Mouse (Mus musculus) megakaryocyte-erythroid progenitor cell, adult 5-6 weeks (primary cell): ENCODE data around the gene Arhgef18. TPM values are rescaled to one million over a fixed set of nuclear protein-coding genes. Genes with fewer than 3 reads are reported as not detected.

ENCODE experiments used
- ATAC-seq: replicated peaks from 2 replicates; pipeline ENCODE4 v1.8.0; 2016; ENCODE audit warnings: mild to moderate bottlenecking, inconsistent platforms; ENCODE audit not compliant: severe bottlenecking, poor library complexity, low FRiP score, low TSS enrichment
- total RNA-seq, 2 experiments: library from RNA; stranded (forward) in 1 of 2; stranded (reverse) in 1 of 2; fragments of 200-1000, 215-1000 nt in 1 of 2; fragments of >200 nt in 1 of 2; fragmentation: Nextera tagmentation in 1 of 2; gene quantifications; 2 replicates each; pipeline ENCODE4 v1.2.3; 2014 to 2017

Arhgef18 gene
- total RNA-seq, 2 experiments from 2014 or later: 10.3 to 17.3 TPM

DNA sequence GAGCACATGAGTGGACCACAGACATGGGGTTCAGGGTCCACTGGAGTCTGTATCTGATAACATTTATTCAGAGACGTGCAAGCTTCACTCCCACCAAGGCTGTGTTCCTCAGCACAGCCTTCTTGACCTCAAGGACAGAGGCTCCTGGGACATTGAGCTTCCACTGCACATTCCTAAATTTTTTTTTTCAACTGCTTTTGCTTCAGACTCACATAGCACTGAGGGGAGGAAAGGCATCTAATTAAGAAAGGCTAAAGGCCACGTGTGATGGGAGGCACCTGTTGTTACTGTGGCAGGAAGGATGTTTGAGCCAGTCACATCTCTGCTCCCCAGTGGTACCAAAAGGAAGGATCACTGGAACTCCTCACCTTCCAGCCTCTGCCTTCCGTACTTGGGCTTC, 38.3 kb downstream of the Arhgef18 start:
- ATAC-seq: no peak

DNA sequence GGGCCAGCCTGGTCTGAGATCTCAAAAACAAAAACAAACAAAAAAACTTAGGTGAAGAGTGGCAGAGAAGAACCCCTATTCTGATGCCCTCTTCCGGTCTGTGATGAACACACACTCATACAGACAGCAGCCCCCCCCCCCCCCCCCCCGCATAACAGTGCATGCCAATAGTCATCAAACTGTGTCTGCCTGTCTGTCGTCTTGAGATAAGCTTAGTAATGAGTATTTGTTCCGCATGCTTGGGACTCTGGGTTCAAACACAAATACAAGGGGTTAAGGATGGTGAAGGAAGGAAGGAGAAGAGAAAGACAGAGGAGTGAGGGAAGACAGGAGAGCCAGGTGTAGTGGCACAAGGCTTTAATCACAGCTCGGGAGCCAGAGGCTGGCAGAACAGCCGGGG, 43.7 kb downstream of the Arhgef18 start:
- peak; percentile 72 for ATAC-seq

DNA sequence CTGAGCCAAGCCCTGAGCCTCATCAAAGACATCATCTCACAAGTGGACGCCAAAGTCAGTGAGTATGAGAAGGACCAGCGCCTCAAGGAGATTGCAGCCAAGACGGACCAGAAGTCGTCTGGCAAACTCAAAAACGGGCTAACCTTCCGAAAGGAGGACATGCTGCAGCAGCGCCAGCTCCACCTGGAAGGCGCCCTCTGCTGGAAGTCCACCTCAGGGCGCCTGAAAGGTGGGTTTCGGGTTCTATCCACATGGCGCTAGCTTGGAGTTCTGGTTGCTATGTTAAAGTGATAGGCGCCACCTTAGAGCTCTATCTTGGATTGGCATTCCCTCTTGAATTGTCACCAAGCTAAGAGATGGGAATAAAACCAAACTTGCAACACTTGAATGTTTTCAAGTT, 46.7 kb downstream of the Arhgef18 start:
- ATAC-seq: no peak

- ATAC-seq: no peak
These were observed 56.4 kb downstream of the Arhgef18 start for GRCm38 (mm10) chr8:3449226-3449625.

DNA sequence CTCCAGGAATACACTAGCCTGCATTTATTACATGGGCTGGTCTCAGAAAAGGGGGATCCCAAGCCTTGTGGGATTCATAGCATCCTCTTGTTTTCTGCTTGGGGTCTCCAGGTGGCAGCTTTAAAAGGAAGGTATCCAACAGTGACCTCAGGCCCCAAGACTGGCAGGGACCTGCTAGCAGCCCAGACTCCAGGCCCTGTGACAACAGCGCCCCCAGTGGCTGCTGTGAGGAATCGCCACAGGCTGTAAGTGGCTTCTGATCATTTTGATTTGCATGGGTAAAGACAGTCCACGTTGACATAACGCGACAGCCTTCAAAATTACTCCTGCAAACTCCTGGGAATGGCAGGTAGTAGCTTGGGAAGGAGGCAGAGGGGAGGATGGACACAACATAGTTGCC, 57.9 kb downstream of the Arhgef18 start:
- ATAC-seq: peak; percentile 82

DNA sequence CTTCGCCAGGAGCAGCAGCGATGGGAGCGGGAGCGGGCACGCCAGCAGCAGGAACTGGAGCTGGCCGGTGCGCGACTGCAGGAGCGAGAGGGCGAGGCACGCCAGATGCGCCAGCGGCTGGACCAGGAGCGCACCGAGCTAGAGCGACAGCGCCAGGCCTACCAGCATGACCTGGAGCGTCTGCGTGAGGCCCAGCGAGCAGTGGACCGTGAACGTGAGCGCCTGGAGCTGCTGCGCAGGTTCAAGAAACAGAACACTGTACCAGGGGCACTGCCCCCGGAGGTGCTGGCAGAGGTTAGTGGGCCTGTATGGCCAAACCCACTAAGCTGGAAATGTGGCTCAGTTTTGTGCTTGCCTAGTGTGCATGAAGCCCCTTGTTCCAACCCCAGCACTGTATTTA, 59.2 kb downstream of the Arhgef18 start:
- no peak for ATAC-seq

DNA sequence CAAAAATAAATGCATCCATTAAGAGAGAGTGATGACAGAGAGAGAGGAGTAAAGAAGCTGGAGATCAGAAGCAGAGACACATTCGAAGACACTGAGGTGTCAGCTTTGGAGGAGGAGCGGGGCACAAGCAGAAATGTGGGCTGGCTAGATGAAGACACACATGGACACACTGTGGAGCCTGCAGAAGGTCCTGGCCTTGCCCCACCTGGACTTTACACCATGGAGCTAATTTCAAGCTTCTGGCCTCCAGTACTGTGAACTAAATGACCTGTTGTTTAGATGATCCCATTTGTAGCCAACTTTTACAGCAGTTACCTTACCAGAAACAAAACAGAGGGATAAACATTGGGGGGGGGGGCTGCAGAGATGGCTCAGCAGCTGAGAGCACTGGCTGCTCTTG, 70.4 kb downstream of the Arhgef18 start:
- ATAC-seq: no peak

GRCm38 (mm10) chr8:3464309-3464708, 71.5 kb downstream of the Arhgef18 start:
- peak; percentile 76 for ATAC-seq

DNA sequence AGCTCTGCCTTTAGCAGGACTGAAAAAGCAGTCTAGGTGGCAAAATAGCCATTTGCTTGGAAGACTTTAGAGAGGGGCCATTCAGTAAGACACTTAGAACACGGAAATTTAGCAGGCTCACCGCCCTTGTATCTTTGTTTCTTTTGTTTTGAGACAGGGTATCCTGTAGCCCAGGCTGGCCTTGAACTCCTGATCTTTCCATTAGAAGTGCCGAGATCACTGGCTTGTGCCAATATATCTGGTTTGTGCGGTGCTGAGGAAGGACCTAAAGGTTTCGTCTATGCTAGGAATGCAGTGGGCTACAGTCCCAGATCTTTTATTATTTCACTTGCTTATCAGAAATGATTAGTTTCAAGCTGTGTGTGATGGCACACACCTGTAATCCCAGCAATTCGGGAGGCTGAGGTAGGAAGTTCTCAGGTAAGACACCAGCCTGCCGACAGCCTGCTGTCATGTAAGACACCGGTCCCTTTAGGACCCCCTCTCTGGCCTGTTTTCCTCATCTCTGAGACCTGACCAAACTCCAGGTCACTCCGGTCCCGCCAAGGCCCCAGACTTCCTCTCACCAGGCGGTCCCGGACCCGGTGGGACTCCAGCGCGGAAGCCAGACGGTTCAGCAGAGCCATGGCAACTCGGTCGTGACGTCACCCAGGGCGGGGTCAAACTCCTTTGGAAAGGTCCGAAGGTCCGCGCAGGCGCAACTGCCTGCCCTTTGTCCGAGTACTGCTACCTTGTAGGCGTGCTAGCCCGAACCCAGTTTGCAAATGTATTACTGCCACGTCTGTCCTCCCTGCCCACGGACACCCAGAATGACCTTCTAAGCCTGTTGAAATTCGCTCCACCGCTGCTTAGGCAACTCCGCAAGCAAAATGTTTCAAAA, 74.4 kb downstream of the Arhgef18 start, which contains the start of gene Pex11g:
Gene Pex11g (minus strand): TSS at position 675 of the 880 bp plus-strand sequence.
- peak; percentile 91 for ATAC-seq

GRCm38 (mm10) chr8:3467886-3468545, 75.2 kb downstream of the Arhgef18 start:
- no peak for ATAC-seq

- no peak for ATAC-seq
These were observed 76.0 kb downstream of the Arhgef18 start for GRCm38 (mm10) chr8:3468838-3469237.

- ATAC-seq: no peak
These were observed 77.8 kb downstream of the Arhgef18 start, which contains the start of gene Tex45 for GRCm38 (mm10) chr8:3470562-3470961. Gene Tex45, plus strand, starts transcription at chr8:3470862.

GRCm38 (mm10) chr8:3475715-3476429, 83.1 kb downstream of the Arhgef18 start:
- ATAC-seq: peak; percentile 71

GRCm38 (mm10) chr8:3480221-3480785, 87.5 kb downstream of the Arhgef18 start:
- ATAC-seq: no peak

- peak; percentile 42; the same call in 1 of the 2 replicates for ATAC-seq
These were observed 88.8 kb downstream of the Arhgef18 start for GRCm38 (mm10) chr8:3481605-3482004.

DNA sequence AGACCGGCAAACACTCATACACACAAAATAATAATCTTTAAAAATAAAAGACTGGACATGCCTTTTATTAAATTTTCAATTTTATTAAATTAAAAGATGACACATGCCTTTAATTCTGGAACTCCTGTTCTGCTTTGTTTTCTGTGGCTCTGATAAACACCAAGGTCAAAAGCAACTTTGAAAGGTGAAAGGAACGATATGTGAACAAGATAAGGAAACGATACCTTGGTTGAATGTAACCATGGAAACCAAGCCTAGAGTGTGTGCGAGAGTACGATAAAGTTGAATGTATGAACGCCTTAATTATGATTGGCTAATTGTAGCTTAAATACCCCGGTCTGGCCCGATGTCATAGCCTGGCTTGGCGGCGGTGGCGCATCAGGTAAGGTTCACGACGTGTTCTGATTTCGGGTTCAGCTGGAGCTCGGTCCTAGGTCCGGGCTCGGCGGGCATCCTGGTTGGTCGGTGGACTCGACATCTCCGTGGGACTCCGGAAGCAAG, 89.5 kb downstream of the Arhgef18 start:
- no peak for ATAC-seq

- no peak for ATAC-seq
These were observed 90.7 kb downstream of the Arhgef18 start for GRCm38 (mm10) chr8:3483546-3483945.

- peak; percentile 30; the same call in 1 of the 2 replicates for ATAC-seq
These were observed 92.4 kb downstream of the Arhgef18 start for GRCm38 (mm10) chr8:3485192-3485591.
